In the genomic region with DNA sequence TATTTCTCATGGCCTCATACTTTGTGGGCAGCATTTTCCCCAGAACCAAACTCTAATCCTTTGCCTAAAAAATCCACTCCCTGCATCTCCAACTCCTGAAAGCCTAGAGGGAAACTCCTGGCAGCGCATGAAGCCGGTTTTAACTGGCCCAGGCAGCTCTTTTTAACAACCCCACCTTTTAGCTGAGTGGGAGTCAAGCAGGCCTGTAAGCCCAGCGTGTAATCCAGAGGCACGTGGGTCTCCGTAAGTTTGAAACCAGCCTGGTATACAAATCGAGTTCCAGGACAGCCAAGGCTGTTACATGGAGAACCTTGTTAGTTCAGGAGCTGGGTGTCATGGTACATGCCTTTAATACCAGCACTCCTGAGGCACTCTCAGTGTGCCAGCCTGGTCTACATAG, we compare ENCODE assay signal across 25 mouse cellular contexts. TPM values are rescaled to one million over a fixed set of nuclear protein-coding genes. Genes with fewer than 3 reads are reported as not detected.
DNase-seq lines count a peak whose midpoint lies in the region; ATAC-seq and TF ChIP-seq lines count a peak whose summit lies in the region.
"Had no signal": no experiment of that assay in that cellular context is flagged by ENCODE, and none has a peak within 500 bp of the region (broad histone marks: within the 10 kb centered on the region; RNA-seq: fewer than 3 reads in every experiment).

No protein-coding gene starts in this region.

- 0 out of 4 replicates have a peak overlapping the region, but pooled peaks have one; percentile 8 to 19 for H3K27ac ChIP-seq in heart, embryonic 14.5 days (replicated peaks in 1 of 2; ENCODE audit: control insufficient read depth in 1 of 2, insufficient read depth in 1 of 2, low read depth in 2 of 2, low read length in 2 of 2)
- no peak overlapping the region for H3K27ac ChIP-seq in heart, embryonic 12.5 days (ENCODE audit: poor library complexity, severe bottlenecking)
- H3K27ac ChIP-seq in limb, embryonic 11.5 days (replicated peaks; ENCODE audit: low read depth, low read length): 0 out of 2 replicates have a peak overlapping the region, but pooled peaks have one; percentile 4
- H3K27ac ChIP-seq in limb, embryonic 10.5 days: no peak overlapping the region
- 0 out of 2 replicates have a peak overlapping the region, but pooled peaks have one; percentile 21 for H3K27ac ChIP-seq in olfactory bulb, adult 2 months (ENCODE audit: insufficient read depth, low read depth, low read length)
- H3K27ac ChIP-seq in forebrain, embryonic 16.5 days (ENCODE audit: low read length): no peak overlapping the region
- H3K27ac ChIP-seq: embryonic facial prominence, embryonic 12.5 days; heart, embryonic 15.5 days; neural tube, embryonic 15.5 days had no signal

- no peak overlapping the region for H3K4me2 ChIP-seq in heart, embryonic 14.5 days (ENCODE audit: low read length)
- H3K4me2 ChIP-seq in heart, embryonic 12.5 days: no peak overlapping the region
- no peak overlapping the region for H3K4me2 ChIP-seq in limb, embryonic 11.5 days (ENCODE audit: low read depth, severe bottlenecking)
- H3K4me2 ChIP-seq in forebrain, embryonic 16.5 days (ENCODE audit: low read length): no peak overlapping the region
- H3K4me2 ChIP-seq: embryonic facial prominence, embryonic 12.5 days; heart, embryonic 15.5 days; neural tube, embryonic 15.5 days had no signal

- peaks cover 6 to 21% of the 10 kb centered on the region in 2 experiments; a peak in 3 of 4 replicates for H3K4me1 ChIP-seq in heart, embryonic 14.5 days (ENCODE audit: control insufficient read depth in 2 of 2, insufficient read depth in 2 of 2, low read length in 2 of 2)
- H3K4me1 ChIP-seq in heart, embryonic 12.5 days (replicated peaks): peaks cover 30% of the 10 kb centered on the region
- peaks cover 7% of the 10 kb centered on the region for H3K4me1 ChIP-seq in limb, embryonic 11.5 days (ENCODE audit: control insufficient read depth, insufficient read depth, low read length)
- H3K4me1 ChIP-seq in limb, embryonic 10.5 days: peaks cover 20% of the 10 kb centered on the region
- peaks cover 23% of the 10 kb centered on the region for H3K4me1 ChIP-seq in olfactory bulb, adult 2 months (ENCODE audit: control insufficient read depth, insufficient read depth, low read length)
- peaks cover 53% of the 10 kb centered on the region for H3K4me1 ChIP-seq in forebrain, embryonic 16.5 days (replicated peaks; ENCODE audit: control insufficient read depth, insufficient read depth, low read length)

- H3K36me3 ChIP-seq in heart, embryonic 14.5 days (ENCODE audit: control insufficient read depth, insufficient read depth, low read length): peaks cover 5% of the 10 kb centered on the region
- 0 out of 2 replicates have a peak, but pooled peaks cover 3% of the 10 kb centered on the region for H3K36me3 ChIP-seq in heart, embryonic 12.5 days
- no peaks in the 10 kb centered on the region for H3K36me3 ChIP-seq in limb, embryonic 11.5 days (ENCODE audit: control insufficient read depth, insufficient read depth, low read length)
- no peaks in the 10 kb centered on the region for H3K36me3 ChIP-seq in limb, embryonic 10.5 days
- H3K36me3 ChIP-seq in forebrain, embryonic 16.5 days (ENCODE audit: control insufficient read depth, insufficient read depth): no peaks in the 10 kb centered on the region
- H3K36me3 ChIP-seq: heart, embryonic 15.5 days had no signal

- H3K9ac ChIP-seq in heart, embryonic 14.5 days (ENCODE audit: low read length): no peak overlapping the region
- no peak overlapping the region for H3K9ac ChIP-seq in heart, embryonic 12.5 days
- H3K9ac ChIP-seq in limb, embryonic 11.5 days (ENCODE audit: low read length): no peak overlapping the region
- H3K9ac ChIP-seq in forebrain, embryonic 16.5 days (replicated peaks; ENCODE audit: low read depth, low read length): no peak overlapping the region
- H3K9ac ChIP-seq: embryonic facial prominence, embryonic 12.5 days; heart, embryonic 15.5 days; neural tube, embryonic 15.5 days had no signal

- H3K27me3 ChIP-seq in heart, embryonic 14.5 days (ENCODE audit: control insufficient read depth, insufficient read depth, low read length): no peaks in the 10 kb centered on the region
- H3K27me3 ChIP-seq in heart, embryonic 12.5 days (replicated peaks): no peaks in the 10 kb centered on the region
- no peaks in the 10 kb centered on the region for H3K27me3 ChIP-seq in limb, embryonic 11.5 days (ENCODE audit: control insufficient read depth, insufficient read depth, low read length)
- H3K27me3 ChIP-seq in limb, embryonic 10.5 days (ENCODE audit: low read depth, poor library complexity, severe bottlenecking): no peaks in the 10 kb centered on the region
- H3K27me3 ChIP-seq in forebrain, embryonic 16.5 days (replicated peaks; ENCODE audit: control insufficient read depth, insufficient read depth, low read length): no peaks in the 10 kb centered on the region
- H3K27me3 ChIP-seq: embryonic facial prominence, embryonic 12.5 days; forebrain, embryonic 13.5 days; heart, embryonic 15.5 days; neural tube, embryonic 15.5 days had no signal

- TF ChIP-seq POLR2A in olfactory bulb, adult 2 months (IDR thresholded peaks at IDR 0.05; ENCODE audit: insufficient read depth, low read depth, low read length): no peak

- ATAC-seq in heart, embryonic 14.5 days (ENCODE audit: insufficient number of reproducible peaks, insufficient read depth, low FRiP score, low read depth): no peak
- ATAC-seq in heart, embryonic 12.5 days (ENCODE audit: insufficient number of reproducible peaks, low FRiP score): no peak
- no peak for ATAC-seq in limb, embryonic 11.5 days (ENCODE audit: insufficient number of reproducible peaks, low FRiP score, low TSS enrichment, low read depth)
- no peak for ATAC-seq in forebrain, embryonic 16.5 days
- ATAC-seq: intestine, embryonic 16.5 days had no signal

- WGBS in heart, embryonic 14.5 days: 66% methylated on average over 6 of the region's 6 CpGs
- WGBS in heart, embryonic 12.5 days: 66% methylated on average over 6 of the region's 6 CpGs
- 75% methylated on average over 6 of the region's 6 CpGs for WGBS in limb, embryonic 11.5 days
- WGBS in limb, embryonic 10.5 days: 78% methylated on average over 6 of the region's 6 CpGs
- 23% methylated on average over 6 of the region's 6 CpGs for WGBS in olfactory bulb, adult 2 months
- 67% methylated on average over 6 of the region's 6 CpGs for WGBS in forebrain, embryonic 16.5 days

- DNase-seq in limb, embryonic 11.5 days (ENCODE audit: low spot score): no peak
- DNase-seq in limb, embryonic 10.5 days (ENCODE audit: low spot score): no peak
- DNase-seq in right cerebral cortex, postnatal 10 days (ENCODE audit: low spot score in 2 of 2): peak; percentile 41 to 43
- DNase-seq in right cerebral cortex, postnatal 36 days (ENCODE audit: low spot score in 2 of 2): no peak
- DNase-seq: cerebellum, adult 2 months; cerebellum, postnatal 25 days; gastrocnemius, postnatal 14 days; heart, adult 11 months; heart, postnatal 36 days; kidney, adult 9 months; kidney, postnatal 36 days; layer of hippocampus, adult 9-11 months; left cerebral cortex, postnatal 4 days; lung, adult 18-20 months; right cerebral cortex, postnatal 14 days had no signal

- H3K4me3 ChIP-seq in heart, embryonic 14.5 days (ENCODE audit: control insufficient read depth in 1 of 2, insufficient read depth in 1 of 2, low read depth in 1 of 2, low read length in 2 of 2): no peak overlapping the region
- no peak overlapping the region for H3K4me3 ChIP-seq in heart, embryonic 12.5 days
- H3K4me3 ChIP-seq in limb, embryonic 11.5 days (ENCODE audit: low read depth, low read length): no peak overlapping the region
- H3K4me3 ChIP-seq in limb, embryonic 10.5 days: no peak overlapping the region
- H3K4me3 ChIP-seq in olfactory bulb, adult 2 months (ENCODE audit: insufficient read depth, low read depth, low read length): no peak overlapping the region
- H3K4me3 ChIP-seq in forebrain, embryonic 16.5 days (replicated peaks; ENCODE audit: low read length): no peak overlapping the region
- H3K4me3 ChIP-seq: embryonic facial prominence, embryonic 12.5 days; erythroblast, embryonic 14.5 days; forebrain, embryonic 13.5 days; heart, embryonic 15.5 days; neural tube, embryonic 15.5 days had no signal

- TF ChIP-seq CTCF in olfactory bulb, adult 2 months (IDR thresholded peaks at IDR 0.05; ENCODE audit: insufficient read depth, low read depth, low read length): no peak

- no peaks in the 10 kb centered on the region for H3K9me3 ChIP-seq in heart, embryonic 14.5 days (ENCODE audit: control insufficient read depth, low read length)
- no peaks in the 10 kb centered on the region for H3K9me3 ChIP-seq in heart, embryonic 12.5 days (replicated peaks)
- H3K9me3 ChIP-seq in limb, embryonic 11.5 days (ENCODE audit: control insufficient read depth, low read length): no peaks in the 10 kb centered on the region
- no peaks in the 10 kb centered on the region for H3K9me3 ChIP-seq in limb, embryonic 10.5 days (replicated peaks)
- no peaks in the 10 kb centered on the region for H3K9me3 ChIP-seq in forebrain, embryonic 16.5 days (ENCODE audit: control insufficient read depth, low read length)
- H3K9me3 ChIP-seq: embryonic facial prominence, embryonic 12.5 days; forebrain, embryonic 13.5 days; heart, embryonic 15.5 days; neural tube, embryonic 15.5 days had no signal

RNA-seq across cellular contexts. Expression of gene Macf1, which starts 14.5 kb away (rescaled TPM):
- 98.0 and 107 TPM in 2 replicates for polyA plus RNA-seq in heart, embryonic 14.5 days (2014; fragmentation: Nextera tagmentation; extraction: Ambion mirVana)
- polyA plus RNA-seq in heart, embryonic 12.5 days (2016; fragmentation: Nextera tagmentation; extraction: Ambion mirVana): 69.9 and 79.4 TPM in 2 replicates
- 71.0 and 77.0 TPM in 2 replicates for polyA plus RNA-seq in limb, embryonic 11.5 days (2014; fragmentation: Nextera tagmentation; extraction: Ambion mirVana)
- polyA plus RNA-seq in limb, embryonic 10.5 days (2016; fragmentation: Nextera tagmentation; extraction: Ambion mirVana): 45.2 and 55.5 TPM in 2 replicates
- polyA plus RNA-seq in olfactory bulb, adult 2 months (2012; ENCODE audit: insufficient read depth, insufficient read length, low replicate concordance, missing spikeins): 258 and 508 TPM in 2 replicates
- polyA plus RNA-seq in forebrain, embryonic 16.5 days (2015; fragmentation: Nextera tagmentation; extraction: Ambion mirVana): 75.0 and 82.9 TPM in 2 replicates

RNA-seq across cellular contexts. Expression of gene Ndufs5, which starts 48.3 kb away (rescaled TPM):
- 602 and 648 TPM in 2 replicates for polyA plus RNA-seq in heart, embryonic 14.5 days (2014; fragmentation: Nextera tagmentation; extraction: Ambion mirVana)
- 484 and 498 TPM in 2 replicates for polyA plus RNA-seq in heart, embryonic 12.5 days (2016; fragmentation: Nextera tagmentation; extraction: Ambion mirVana)
- 327 and 334 TPM in 2 replicates for polyA plus RNA-seq in limb, embryonic 11.5 days (2014; fragmentation: Nextera tagmentation; extraction: Ambion mirVana)
- 340 and 356 TPM in 2 replicates for polyA plus RNA-seq in limb, embryonic 10.5 days (2016; fragmentation: Nextera tagmentation; extraction: Ambion mirVana)
- not detected in 2 replicates for polyA plus RNA-seq in olfactory bulb, adult 2 months (2012; ENCODE audit: insufficient read depth, insufficient read length, low replicate concordance, missing spikeins)
- polyA plus RNA-seq in forebrain, embryonic 16.5 days (2015; fragmentation: Nextera tagmentation; extraction: Ambion mirVana): 348 and 362 TPM in 2 replicates

Comparison
In these comparisons a context has a peak if more than half of its experiments do, and no peak if none do; other contexts are left out.
1. H3K27ac ChIP-seq: peak in heart, embryonic 14.5 days (2 of 2), limb, embryonic 11.5 days (single experiment) and olfactory bulb, adult 2 months (single experiment); none in heart, embryonic 12.5 days (single experiment), limb, embryonic 10.5 days (single experiment) and forebrain, embryonic 16.5 days (single experiment).
2. DNase-seq: peak in right cerebral cortex, postnatal 10 days (2 of 2); none in limb, embryonic 11.5 days (single experiment), limb, embryonic 10.5 days (single experiment) and right cerebral cortex, postnatal 36 days (0 of 2).